Mouse (Mus musculus): ENCODE measurements around the gene Trp53tg5. TPM values are rescaled to one million over a fixed set of nuclear protein-coding genes. Genes with fewer than 3 reads are reported as not detected.
A peak's percentile ranks its signal among the peaks of the same experiment; 100 is the strongest.

The Trp53tg5 gene
- polyA plus RNA-seq, 1 experiment from 2014 or later, result not detected

DNA sequence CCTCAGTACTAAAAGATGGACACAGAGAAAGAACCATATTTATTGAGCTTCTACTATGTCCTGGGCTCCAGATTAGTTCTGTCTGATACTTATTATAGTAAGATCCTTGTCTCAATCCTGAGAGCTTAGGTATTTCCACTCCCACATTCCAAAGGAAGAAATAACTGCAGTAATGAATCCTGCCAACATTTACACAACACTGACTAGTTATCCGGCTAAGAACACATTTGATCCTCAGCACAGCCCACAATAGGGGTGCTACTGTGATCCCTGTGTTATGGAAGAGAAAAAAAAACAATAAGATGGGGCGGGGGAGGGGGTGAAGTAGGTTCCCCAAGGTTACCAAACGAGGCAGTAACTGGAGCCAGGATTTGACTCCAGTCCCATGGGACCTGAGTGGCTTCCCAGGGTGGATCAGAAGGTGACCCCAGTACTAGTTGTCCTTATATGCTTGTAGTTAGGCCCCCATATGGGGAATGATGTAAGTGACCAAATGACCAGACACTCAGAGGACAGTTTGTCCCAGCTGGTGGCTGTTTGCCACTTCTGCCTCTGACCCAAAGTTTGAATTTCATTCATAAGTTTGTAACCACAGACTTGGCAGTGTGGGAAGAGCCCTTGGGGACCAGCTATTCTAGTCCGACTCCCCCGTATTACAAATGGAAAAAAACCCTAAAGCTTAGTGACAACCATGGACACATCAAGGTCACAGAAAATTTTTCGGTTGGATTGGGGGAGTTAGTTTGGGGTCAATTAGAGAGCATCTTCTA, 17.9 kb downstream of the Trp53tg5 start:
- Histone ChIP-seq H3K4me2 (ENCODE audit: low read depth, low read length) (no peak overlapping the region), H3K4me1 (ENCODE audit: control insufficient read depth, insufficient read depth, low read length) (peaks cover 26% of the 10 kb centered on the region), H3K4me3 (replicated peaks; ENCODE audit: low read length) (no peak overlapping the region), H3K27ac (ENCODE audit: low read length) (peak overlapping the region; percentile 92), H3K27me3 (ENCODE audit: control insufficient read depth, insufficient read depth, low read length) (no peaks in the 10 kb centered on the region), H3K9ac (ENCODE audit: low read length) (no peak overlapping the region), H3K36me3 (ENCODE audit: control insufficient read depth, insufficient read depth, low read length) (no peaks in the 10 kb centered on the region), H3K9me3 (replicated peaks; ENCODE audit: control insufficient read depth, low read length) (no peaks in the 10 kb centered on the region)
- ATAC-seq (ENCODE audit: insufficient read depth, low FRiP score), result no peak
- WGBS, result 60% methylated on average over 6 of the region's 6 CpGs

GRCm38 (mm10) chr2:164454846-164455245, 18.7 kb downstream of the Trp53tg5 start:
- Histone ChIP-seq H3K9ac (ENCODE audit: low read length) (no peak overlapping the region; the same call in 1 of the 2 replicates), H3K4me3 (replicated peaks; ENCODE audit: low read length) (no peak overlapping the region), H3K4me2 (ENCODE audit: low read depth, low read length) (no peak overlapping the region), H3K9me3 (replicated peaks; ENCODE audit: control insufficient read depth, low read length) (no peaks in the 10 kb centered on the region), H3K36me3 (ENCODE audit: control insufficient read depth, insufficient read depth, low read length) (no peaks in the 10 kb centered on the region), H3K27ac (ENCODE audit: low read length) (peak overlapping the region; percentile 92), H3K4me1 (ENCODE audit: control insufficient read depth, insufficient read depth, low read length) (peaks cover 26% of the 10 kb centered on the region), H3K27me3 (ENCODE audit: control insufficient read depth, insufficient read depth, low read length) (no peaks in the 10 kb centered on the region)
- WGBS, result 57% methylated on average over 10 of the region's 10 CpGs
- ATAC-seq (ENCODE audit: insufficient read depth, low FRiP score), result peak; percentile 53; the same call in 1 of the 2 replicates

GRCm38 (mm10) chr2:164453887-164454500, 19.5 kb downstream of the Trp53tg5 start:
- Histone ChIP-seq H3K4me2 (ENCODE audit: low read depth, low read length) (no peak overlapping the region), H3K27me3 (ENCODE audit: control insufficient read depth, insufficient read depth, low read length) (no peaks in the 10 kb centered on the region), H3K27ac (ENCODE audit: low read length) (peak overlapping the region; percentile 92; the same call in 1 of the 2 replicates), H3K4me3 (replicated peaks; ENCODE audit: low read length) (no peak overlapping the region), H3K36me3 (ENCODE audit: control insufficient read depth, insufficient read depth, low read length) (no peaks in the 10 kb centered on the region), H3K9me3 (replicated peaks; ENCODE audit: control insufficient read depth, low read length) (no peaks in the 10 kb centered on the region), H3K4me1 (ENCODE audit: control insufficient read depth, insufficient read depth, low read length) (peaks cover 33% of the 10 kb centered on the region), H3K9ac (ENCODE audit: low read length) (no peak overlapping the region)
- ATAC-seq (ENCODE audit: insufficient read depth, low FRiP score), result no peak
- WGBS, result 63% methylated on average over 7 of the region's 7 CpGs

DNA sequence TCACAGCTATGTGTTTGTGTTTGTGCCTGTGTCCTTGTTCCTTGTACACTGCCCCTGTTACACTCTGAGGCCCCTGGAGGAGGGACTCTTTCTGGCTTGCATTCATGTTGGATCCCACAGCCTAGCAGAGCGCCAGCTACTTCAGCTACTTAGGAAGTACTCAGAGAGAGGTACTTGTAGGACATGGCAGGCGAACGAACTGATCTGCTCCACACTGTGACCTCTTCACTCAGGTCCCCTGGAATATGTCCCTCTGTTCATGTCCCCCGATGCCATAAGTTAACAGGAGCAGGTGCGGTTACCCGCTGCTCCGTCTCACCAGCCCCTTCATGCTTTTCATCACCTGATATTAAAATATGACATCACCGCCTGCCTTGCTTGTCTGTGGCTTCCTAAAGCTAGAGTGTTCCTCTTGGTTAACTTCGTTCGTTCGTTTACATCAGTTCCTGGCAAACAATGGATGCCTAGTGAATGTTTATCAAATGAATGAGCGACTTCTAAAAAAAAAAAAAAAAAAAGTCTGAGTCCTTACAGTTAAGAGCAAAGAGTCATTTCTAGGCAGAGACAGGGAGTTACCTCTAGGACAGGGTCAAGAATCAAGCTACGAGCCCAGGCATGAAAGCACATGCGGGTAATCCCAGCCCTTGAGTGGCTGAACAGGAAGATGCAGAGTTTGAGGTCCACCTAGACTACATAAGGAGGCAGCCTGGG, 20.3 kb downstream of the Trp53tg5 start:
- Histone ChIP-seq H3K4me3 (replicated peaks; ENCODE audit: low read length) (no peak overlapping the region), H3K4me2 (ENCODE audit: low read depth, low read length) (no peak overlapping the region), H3K9ac (ENCODE audit: low read length) (no peak overlapping the region; the same call in 1 of the 2 replicates), H3K4me1 (ENCODE audit: control insufficient read depth, insufficient read depth, low read length) (peaks cover 36% of the 10 kb centered on the region), H3K9me3 (replicated peaks; ENCODE audit: control insufficient read depth, low read length) (no peaks in the 10 kb centered on the region), H3K27ac (ENCODE audit: low read length) (no peak overlapping the region), H3K27me3 (ENCODE audit: control insufficient read depth, insufficient read depth, low read length) (no peaks in the 10 kb centered on the region), H3K36me3 (ENCODE audit: control insufficient read depth, insufficient read depth, low read length) (no peaks in the 10 kb centered on the region)
- WGBS, result 56% methylated on average over 14 of the region's 14 CpGs
- ATAC-seq (ENCODE audit: insufficient read depth, low FRiP score), result no peak

GRCm38 (mm10) chr2:164452000-164452676, 21.4 kb downstream of the Trp53tg5 start:
- H3K36me3 ChIP-seq (ENCODE audit: control insufficient read depth, insufficient read depth, low read length), result no peaks in the 10 kb centered on the region
- H3K9ac ChIP-seq (ENCODE audit: low read length), result no peak overlapping the region
- H3K4me2 ChIP-seq (ENCODE audit: low read depth, low read length), result no peak overlapping the region
- no peak overlapping the region for H3K4me3 ChIP-seq (replicated peaks; ENCODE audit: low read length)
- H3K27me3 ChIP-seq (ENCODE audit: control insufficient read depth, insufficient read depth, low read length), result no peaks in the 10 kb centered on the region
- no peak overlapping the region for H3K27ac ChIP-seq (ENCODE audit: low read length)
- WGBS, result 49% methylated on average over 13 of the region's 13 CpGs
- ATAC-seq (ENCODE audit: insufficient read depth, low FRiP score), result no peak
- peaks cover 36% of the 10 kb centered on the region for H3K4me1 ChIP-seq (ENCODE audit: control insufficient read depth, insufficient read depth, low read length)
- H3K9me3 ChIP-seq (replicated peaks; ENCODE audit: control insufficient read depth, low read length), result no peaks in the 10 kb centered on the region

DNA sequence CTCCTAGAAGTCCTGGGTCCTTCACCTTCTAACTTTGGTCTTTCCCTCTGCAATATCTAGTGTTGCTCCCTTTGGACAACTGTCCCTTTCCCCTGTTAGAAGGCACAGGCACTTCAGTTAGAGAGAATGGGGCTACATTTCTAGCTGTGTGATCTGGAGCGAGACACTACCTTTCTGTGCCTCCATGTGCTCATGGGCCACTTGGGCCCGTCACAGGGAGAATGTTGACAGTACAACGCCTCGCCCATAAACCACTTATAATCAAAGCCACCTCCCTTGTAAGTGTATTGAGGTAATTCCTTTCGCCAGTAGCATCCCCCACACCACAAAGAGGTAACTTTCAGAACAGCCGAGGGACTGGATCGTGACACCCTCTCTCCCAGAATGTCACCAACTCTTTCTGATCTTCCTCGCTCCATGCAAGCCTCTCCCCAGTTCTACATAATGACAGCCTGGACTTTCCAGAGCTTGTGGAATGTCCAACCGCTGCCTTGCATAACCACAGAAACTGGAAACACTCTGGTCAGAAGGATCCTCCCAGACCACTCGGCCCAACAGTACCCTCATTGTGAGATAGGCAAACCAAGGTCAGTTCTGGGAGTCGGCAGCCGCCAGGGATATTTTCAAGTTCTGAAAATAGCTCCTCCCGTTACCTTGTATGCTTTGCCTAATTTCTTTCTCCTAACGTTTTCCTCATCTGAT, 24.0 kb downstream of the Trp53tg5 start:
- WGBS, result 71% methylated on average over 14 of the region's 14 CpGs
- ATAC-seq (ENCODE audit: insufficient read depth, low FRiP score), result no peak

DNA sequence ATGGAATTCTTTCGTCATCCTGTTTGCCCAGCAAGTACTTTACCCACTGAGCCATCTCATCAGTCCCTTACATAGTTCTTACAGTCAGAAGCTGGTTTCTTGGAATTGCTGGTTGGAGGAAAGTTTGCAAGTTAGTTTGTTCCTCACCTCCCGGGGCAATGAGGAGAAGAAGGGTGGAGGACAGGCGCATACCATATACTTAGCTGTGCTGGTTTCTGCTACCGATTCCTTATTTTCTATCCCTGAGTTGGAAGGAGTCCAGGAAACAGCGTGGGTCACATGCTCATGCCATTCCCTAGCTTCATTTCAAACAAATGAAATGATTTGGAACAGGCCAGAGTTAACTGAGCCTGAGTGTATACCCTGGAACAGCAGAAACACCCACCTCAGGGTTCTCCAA, 24.6 kb downstream of the Trp53tg5 start:
- H3K36me3 ChIP-seq (ENCODE audit: control insufficient read depth, insufficient read depth, low read length), result no peaks in the 10 kb centered on the region
- no peak overlapping the region for H3K27ac ChIP-seq (ENCODE audit: low read length)
- H3K4me2 ChIP-seq (ENCODE audit: low read depth, low read length), result no peak overlapping the region
- no peak overlapping the region for H3K9ac ChIP-seq (ENCODE audit: low read length)
- peaks cover 12% of the 10 kb centered on the region for H3K4me1 ChIP-seq (ENCODE audit: control insufficient read depth, insufficient read depth, low read length)
- 65% methylated on average over 5 of the region's 5 CpGs for WGBS
- H3K9me3 ChIP-seq (replicated peaks; ENCODE audit: control insufficient read depth, low read length), result no peaks in the 10 kb centered on the region
- no peaks in the 10 kb centered on the region for H3K27me3 ChIP-seq (ENCODE audit: control insufficient read depth, insufficient read depth, low read length)
- H3K4me3 ChIP-seq (replicated peaks; ENCODE audit: low read length), result no peak overlapping the region
- no peak for ATAC-seq (ENCODE audit: insufficient read depth, low FRiP score)

More for the DNA sequence above, 24.0 kb downstream of the Trp53tg5 start:
- Histone ChIP-seq H3K4me1 (ENCODE audit: control insufficient read depth, insufficient read depth, low read length) (peaks cover 16% of the 10 kb centered on the region), H3K27ac (ENCODE audit: low read length) (no peak overlapping the region), H3K27me3 (ENCODE audit: control insufficient read depth, insufficient read depth, low read length) (no peaks in the 10 kb centered on the region), H3K36me3 (ENCODE audit: control insufficient read depth, insufficient read depth, low read length) (no peaks in the 10 kb centered on the region), H3K4me3 (replicated peaks; ENCODE audit: low read length) (no peak overlapping the region), H3K4me2 (ENCODE audit: low read depth, low read length) (no peak overlapping the region), H3K9ac (ENCODE audit: low read length) (no peak overlapping the region), H3K9me3 (replicated peaks; ENCODE audit: control insufficient read depth, low read length) (no peaks in the 10 kb centered on the region)

- no peaks in the 10 kb centered on the region for H3K9me3 ChIP-seq (replicated peaks; ENCODE audit: control insufficient read depth, low read length)
- H3K36me3 ChIP-seq (ENCODE audit: control insufficient read depth, insufficient read depth, low read length), result no peaks in the 10 kb centered on the region
- no peak overlapping the region for H3K4me3 ChIP-seq (replicated peaks; ENCODE audit: low read length)
- peaks cover 15% of the 10 kb centered on the region for H3K4me1 ChIP-seq (ENCODE audit: control insufficient read depth, insufficient read depth, low read length)
- no peaks in the 10 kb centered on the region for H3K27me3 ChIP-seq (ENCODE audit: control insufficient read depth, insufficient read depth, low read length)
- ATAC-seq (ENCODE audit: insufficient read depth, low FRiP score), result no peak
- no peak overlapping the region for H3K27ac ChIP-seq (ENCODE audit: low read length)
- 81% methylated on average over 1 of the region's 1 CpGs for WGBS
- no peak overlapping the region for H3K4me2 ChIP-seq (ENCODE audit: low read depth, low read length)
- H3K9ac ChIP-seq (ENCODE audit: low read length), result no peak overlapping the region
These were observed 25.4 kb downstream of the Trp53tg5 start for GRCm38 (mm10) chr2:164448140-164448539.
